Mouse (Mus musculus): Measurements from ENCODE around the gene Vwa1.

GRCm38 (mm10) chr4:155770626-155771025, 3.9 kb downstream of the Vwa1 start:
- TF ChIP-seq CTCF (IDR thresholded peaks at IDR 0.05; ENCODE audit: low read depth, low read length) (no peak), GATA1 (IDR thresholded peaks at IDR 0.05; ENCODE audit: borderline replicate concordance, low read length) (no peak), POLR2AphosphoS5 (IDR thresholded peaks at IDR 0.05; ENCODE audit: insufficient replicate concordance, low read depth, low read length) (no peak)

Data from G1E (cell line).